Mouse (Mus musculus): ENCODE results near the gene Ccdc171. TPM values are rescaled to one million over a fixed set of nuclear protein-coding genes. Genes with fewer than 3 reads are reported as not detected.
"Not testable (repeated sequence)": the region's sequence is repeated elsewhere in the genome, so short reads cannot be mapped to it uniquely, and the experiment has no call there.

The Ccdc171 gene
- polyA plus RNA-seq, 1 experiment from 2014 or later = 3.8 TPM

DNA sequence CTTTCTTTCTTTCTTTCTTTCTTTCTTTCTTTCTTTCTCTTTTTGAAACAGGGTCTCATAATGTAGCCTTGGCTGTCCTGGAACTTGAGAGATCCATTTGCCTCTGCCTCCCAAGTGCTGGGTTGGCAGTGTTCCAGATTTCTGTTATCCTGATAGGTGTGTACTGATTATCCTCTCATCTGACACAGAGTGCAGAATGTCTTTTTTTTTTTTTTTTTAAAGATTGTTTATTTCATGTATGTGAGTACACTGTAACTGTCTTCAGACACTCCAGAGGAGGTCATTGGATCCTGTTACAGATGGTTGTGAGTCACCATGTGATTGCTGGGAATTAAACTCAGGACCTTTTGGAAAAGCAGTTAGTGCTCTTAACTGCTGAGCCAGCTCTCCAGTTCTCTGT lies 5.5 kb upstream of the Ccdc171 start:
- ATAC-seq (replicated peaks; ENCODE audit: extremely low read depth, insufficient read depth, low FRiP score) = no peak
- no peak overlapping the region for H3K9ac ChIP-seq (ENCODE audit: low read length)
- no peaks in the 10 kb centered on the region for H3K27me3 ChIP-seq (ENCODE audit: control insufficient read depth, insufficient read depth, low read length)
- H3K27ac ChIP-seq (ENCODE audit: low read length) = no peak overlapping the region
- no peak overlapping the region for H3K4me3 ChIP-seq (ENCODE audit: low read length)
- no peaks in the 10 kb centered on the region for H3K9me3 ChIP-seq (replicated peaks; ENCODE audit: control insufficient read depth, low read length)
- H3K4me1 ChIP-seq (ENCODE audit: control insufficient read depth, insufficient read depth, low read length) = peaks cover 3% of the 10 kb centered on the region; the same call in 1 of the 2 replicates
- no peak overlapping the region for H3K4me2 ChIP-seq (ENCODE audit: low read depth, low read length)
- H3K36me3 ChIP-seq (ENCODE audit: control insufficient read depth, insufficient read depth) = no peaks in the 10 kb centered on the region

DNA sequence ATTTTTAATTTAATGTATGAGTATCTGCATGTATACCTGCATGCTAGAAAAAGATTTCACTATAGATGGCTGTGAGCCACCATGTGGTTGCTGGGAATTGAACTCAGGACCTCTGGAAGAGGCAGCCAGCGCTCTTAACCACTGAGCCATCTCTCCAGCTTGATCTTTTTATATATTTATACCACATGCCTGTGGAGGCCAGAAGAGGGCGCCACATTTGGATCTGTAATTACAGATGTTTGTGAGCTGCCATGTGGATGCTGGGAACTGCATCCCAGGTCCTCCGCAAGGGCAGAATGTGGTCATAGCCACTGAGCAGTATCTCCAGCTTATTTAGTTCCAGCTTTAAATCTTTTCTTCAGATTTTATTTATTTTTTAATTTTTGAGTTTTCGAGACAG lies 5.0 kb upstream of the Ccdc171 start:
- Histone ChIP-seq H3K4me3 (ENCODE audit: low read length) (no peak overlapping the region), H3K27ac (ENCODE audit: low read length) (no peak overlapping the region), H3K9me3 (replicated peaks; ENCODE audit: control insufficient read depth, low read length) (no peaks in the 10 kb centered on the region), H3K9ac (ENCODE audit: low read length) (no peak overlapping the region), H3K4me2 (ENCODE audit: low read depth, low read length) (no peak overlapping the region), H3K27me3 (ENCODE audit: control insufficient read depth, insufficient read depth, low read length) (no peaks in the 10 kb centered on the region), H3K36me3 (ENCODE audit: control insufficient read depth, insufficient read depth) (no peaks in the 10 kb centered on the region), H3K4me1 (ENCODE audit: control insufficient read depth, insufficient read depth, low read length) (peaks cover 3% of the 10 kb centered on the region; the same call in 1 of the 2 replicates)
- ATAC-seq (replicated peaks; ENCODE audit: extremely low read depth, insufficient read depth, low FRiP score) = no peak
- 78% methylated on average over 4 of the region's 4 CpGs for WGBS

DNA sequence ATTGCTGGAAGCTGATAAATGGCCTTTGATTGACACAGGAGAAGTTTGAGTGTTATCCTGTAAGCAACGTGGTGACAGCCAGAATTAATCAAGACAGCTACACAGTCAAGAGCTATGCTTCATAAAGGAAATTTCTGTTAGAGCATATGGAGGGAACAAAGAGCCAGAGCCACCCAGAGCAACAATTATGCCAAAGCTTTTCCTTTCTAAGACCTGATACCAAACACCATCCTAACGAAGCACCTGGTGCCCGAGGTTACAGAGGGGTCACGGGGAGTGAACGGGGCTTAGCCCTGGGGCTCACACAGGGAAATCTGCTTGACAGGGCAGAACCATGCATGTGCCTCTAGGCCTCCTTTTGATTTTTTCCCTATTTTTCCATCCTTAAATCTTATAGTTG lies 3.3 kb upstream of the Ccdc171 start:
- Histone ChIP-seq H3K36me3 (ENCODE audit: control insufficient read depth, insufficient read depth) (no peaks in the 10 kb centered on the region), H3K4me3 (ENCODE audit: low read length) (no peak overlapping the region), H3K4me2 (ENCODE audit: low read depth, low read length) (no peak overlapping the region), H3K9me3 (replicated peaks; ENCODE audit: control insufficient read depth, low read length) (no peaks in the 10 kb centered on the region), H3K4me1 (ENCODE audit: control insufficient read depth, insufficient read depth, low read length) (peaks cover 7% of the 10 kb centered on the region; the same call in 1 of the 2 replicates), H3K27ac (ENCODE audit: low read length) (no peak overlapping the region), H3K9ac (ENCODE audit: low read length) (no peak overlapping the region), H3K27me3 (ENCODE audit: control insufficient read depth, insufficient read depth, low read length) (no peaks in the 10 kb centered on the region)
- no peak for ATAC-seq (replicated peaks; ENCODE audit: extremely low read depth, insufficient read depth, low FRiP score)
- 46% methylated on average over 5 of the region's 5 CpGs for WGBS

- peak overlapping the region; percentile 69 for H3K4me2 ChIP-seq (ENCODE audit: low read depth, low read length)
- ATAC-seq (replicated peaks; ENCODE audit: extremely low read depth, insufficient read depth, low FRiP score) = no peak
- peak overlapping the region; percentile 90 for H3K9ac ChIP-seq (ENCODE audit: low read length)
- peaks cover 4% of the 10 kb centered on the region; the same call in 1 of the 2 replicates for H3K9me3 ChIP-seq (replicated peaks; ENCODE audit: control insufficient read depth, low read length)
- WGBS = 12% methylated on average over 6 of the region's 6 CpGs
- no peaks in the 10 kb centered on the region for H3K36me3 ChIP-seq (ENCODE audit: control insufficient read depth, insufficient read depth)
- H3K4me3 ChIP-seq (ENCODE audit: low read length) = peak overlapping the region; percentile 91
- H3K27ac ChIP-seq (ENCODE audit: low read length) = peak overlapping the region; percentile 95
- peaks cover 7% of the 10 kb centered on the region; the same call in 1 of the 2 replicates for H3K4me1 ChIP-seq (ENCODE audit: control insufficient read depth, insufficient read depth, low read length)
- no peaks in the 10 kb centered on the region for H3K27me3 ChIP-seq (ENCODE audit: control insufficient read depth, insufficient read depth, low read length)
Measured at GRCm38 (mm10) chr4:83524456-83524842, 896 bp upstream of the Ccdc171 start.

DNA sequence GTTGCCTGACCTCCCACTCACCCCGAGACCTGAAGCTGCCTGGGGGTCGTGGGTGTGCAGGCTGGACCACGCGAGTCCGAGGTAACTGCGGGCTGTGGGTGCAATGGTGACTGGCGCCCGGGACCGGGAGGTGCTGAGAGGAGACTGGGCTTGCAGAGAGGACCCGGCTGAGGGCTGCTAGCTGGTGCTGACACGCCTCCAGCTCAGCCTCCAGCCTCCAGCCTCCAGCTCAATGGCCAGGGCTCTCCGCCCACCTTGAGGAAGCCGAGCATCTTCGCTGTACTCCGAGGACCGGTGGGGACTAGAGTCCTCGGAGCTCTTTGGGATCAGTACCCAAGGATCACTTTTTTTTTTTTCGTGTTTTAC lies 328 bp downstream of the Ccdc171 start:
- WGBS = under 1% methylated on average over 18 of the region's 18 CpGs
- H3K36me3 ChIP-seq (ENCODE audit: control insufficient read depth, insufficient read depth) = no peaks in the 10 kb centered on the region
- no peaks in the 10 kb centered on the region for H3K27me3 ChIP-seq (ENCODE audit: control insufficient read depth, insufficient read depth, low read length)
- H3K4me1 ChIP-seq (ENCODE audit: control insufficient read depth, insufficient read depth, low read length) = peaks cover 7% of the 10 kb centered on the region; the same call in 1 of the 2 replicates
- peaks cover 4% of the 10 kb centered on the region; the same call in 1 of the 2 replicates for H3K9me3 ChIP-seq (replicated peaks; ENCODE audit: control insufficient read depth, low read length)
- H3K4me3 ChIP-seq (ENCODE audit: low read length) = peak overlapping the region; percentile 91
- H3K9ac ChIP-seq (ENCODE audit: low read length) = peak overlapping the region; percentile 90
- peak overlapping the region; percentile 93 for H3K4me2 ChIP-seq (ENCODE audit: low read depth, low read length)
- ATAC-seq (replicated peaks; ENCODE audit: extremely low read depth, insufficient read depth, low FRiP score) = peak; percentile 57
- peak overlapping the region; percentile 88 for H3K27ac ChIP-seq (ENCODE audit: low read length)

DNA sequence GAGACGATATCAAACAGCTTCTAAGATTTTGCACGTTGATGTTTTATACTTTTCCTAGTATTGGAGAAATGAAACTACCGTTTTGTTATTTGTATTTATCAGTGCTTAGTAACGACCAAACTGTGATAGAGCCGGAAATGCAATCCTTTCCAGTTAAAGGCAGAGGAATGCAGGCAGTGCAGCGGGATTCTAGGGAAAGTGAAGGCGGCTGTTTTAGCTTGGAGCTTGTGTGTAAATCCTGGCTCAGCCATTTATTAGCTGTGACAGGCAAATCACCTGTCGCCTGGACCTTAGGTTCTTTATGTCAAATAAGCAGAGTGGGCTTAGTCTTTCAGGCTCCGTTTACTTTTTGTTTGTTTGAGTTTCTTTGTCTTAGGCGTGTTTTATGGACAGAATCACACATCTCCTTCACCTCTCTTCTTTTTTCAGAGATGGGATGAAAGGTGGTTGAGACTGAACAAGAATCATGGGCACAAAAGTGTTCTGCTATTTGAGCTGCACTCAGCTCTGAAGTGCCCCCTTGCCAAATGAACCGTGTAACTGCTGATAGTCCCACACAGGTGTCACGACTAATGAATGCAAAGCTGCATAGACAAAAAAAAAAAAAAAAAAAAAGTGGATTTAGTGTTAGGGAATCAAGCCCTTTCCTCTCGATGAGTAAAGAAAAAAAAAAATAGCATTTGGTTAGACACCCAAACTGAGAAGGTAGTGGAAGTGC lies 1.1 kb downstream of the Ccdc171 start:
- H3K9ac ChIP-seq (ENCODE audit: low read length) = peak overlapping the region; percentile 90
- H3K4me1 ChIP-seq (ENCODE audit: control insufficient read depth, insufficient read depth, low read length) = peaks cover 7% of the 10 kb centered on the region; the same call in 1 of the 2 replicates
- H3K27ac ChIP-seq (ENCODE audit: low read length) = peak overlapping the region; percentile 29; the same call in 1 of the 2 replicates
- H3K36me3 ChIP-seq (ENCODE audit: control insufficient read depth, insufficient read depth) = no peaks in the 10 kb centered on the region
- H3K27me3 ChIP-seq (ENCODE audit: control insufficient read depth, insufficient read depth, low read length) = no peaks in the 10 kb centered on the region
- peak overlapping the region; percentile 91 for H3K4me3 ChIP-seq (ENCODE audit: low read length)
- WGBS = 12% methylated on average over 13 of the region's 13 CpGs
- no peak for ATAC-seq (replicated peaks; ENCODE audit: extremely low read depth, insufficient read depth, low FRiP score)
- peaks cover 4% of the 10 kb centered on the region; the same call in 1 of the 2 replicates for H3K9me3 ChIP-seq (replicated peaks; ENCODE audit: control insufficient read depth, low read length)
- peak overlapping the region; percentile 93 for H3K4me2 ChIP-seq (ENCODE audit: low read depth, low read length)

- peaks cover 7% of the 10 kb centered on the region; the same call in 1 of the 2 replicates for H3K4me1 ChIP-seq (ENCODE audit: control insufficient read depth, insufficient read depth, low read length)
- 61% methylated on average over 6 of the region's 6 CpGs for WGBS
- H3K27ac ChIP-seq (ENCODE audit: low read length) = no peak overlapping the region
- H3K9ac ChIP-seq (ENCODE audit: low read length) = no peak overlapping the region
- H3K9me3 ChIP-seq (replicated peaks; ENCODE audit: control insufficient read depth, low read length) = peaks cover 4% of the 10 kb centered on the region; the same call in 1 of the 2 replicates
- no peaks in the 10 kb centered on the region for H3K36me3 ChIP-seq (ENCODE audit: control insufficient read depth, insufficient read depth)
- H3K4me3 ChIP-seq (ENCODE audit: low read length) = no peak overlapping the region
- no peak overlapping the region; the same call in 1 of the 2 replicates for H3K4me2 ChIP-seq (ENCODE audit: low read depth, low read length)
- H3K27me3 ChIP-seq (ENCODE audit: control insufficient read depth, insufficient read depth, low read length) = no peaks in the 10 kb centered on the region
- ATAC-seq (replicated peaks; ENCODE audit: extremely low read depth, insufficient read depth, low FRiP score) = no peak
Measured at GRCm38 (mm10) chr4:83526988-83527334, 1.6 kb downstream of the Ccdc171 start.

GRCm38 (mm10) chr4:83527921-83528320 lies 2.6 kb downstream of the Ccdc171 start:
- Histone ChIP-seq H3K27me3 (ENCODE audit: control insufficient read depth, insufficient read depth, low read length) (no peaks in the 10 kb centered on the region), H3K27ac (ENCODE audit: low read length) (no peak overlapping the region), H3K4me1 (ENCODE audit: control insufficient read depth, insufficient read depth, low read length) (peaks cover 7% of the 10 kb centered on the region; the same call in 1 of the 2 replicates), H3K4me2 (ENCODE audit: low read depth, low read length) (no peak overlapping the region), H3K36me3 (ENCODE audit: control insufficient read depth, insufficient read depth) (no peaks in the 10 kb centered on the region), H3K9me3 (replicated peaks; ENCODE audit: control insufficient read depth, low read length) (peaks cover 4% of the 10 kb centered on the region; the same call in 1 of the 2 replicates), H3K4me3 (ENCODE audit: low read length) (no peak overlapping the region), H3K9ac (ENCODE audit: low read length) (no peak overlapping the region)
- no peak for ATAC-seq (replicated peaks; ENCODE audit: extremely low read depth, insufficient read depth, low FRiP score)

DNA sequence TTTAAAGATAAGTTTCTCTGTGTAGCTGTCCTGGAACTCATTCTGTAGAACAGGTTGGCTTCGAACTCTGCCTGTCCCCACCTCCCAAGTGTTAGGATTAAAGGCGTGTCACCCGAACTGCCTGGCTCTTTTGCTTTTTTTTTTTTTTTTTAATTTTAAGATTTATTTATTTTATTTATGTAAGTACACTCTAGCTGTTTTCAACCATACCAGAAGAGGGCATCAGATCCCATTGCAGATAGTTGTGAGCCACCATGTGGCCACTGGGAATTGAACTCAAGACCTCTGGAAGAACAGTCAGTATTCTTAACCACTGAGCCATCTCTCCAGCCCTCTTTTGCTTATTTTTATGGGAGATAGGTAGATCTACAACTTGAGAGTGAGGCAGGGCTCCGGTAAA lies 4.7 kb downstream of the Ccdc171 start:
- not testable (repeated sequence) for ATAC-seq (replicated peaks; ENCODE audit: extremely low read depth, insufficient read depth, low FRiP score); H3K4me2 ChIP-seq (ENCODE audit: low read depth, low read length); H3K9me3 ChIP-seq (replicated peaks; ENCODE audit: control insufficient read depth, low read length); H3K27me3 ChIP-seq (ENCODE audit: control insufficient read depth, insufficient read depth, low read length); H3K4me3 ChIP-seq (ENCODE audit: low read length); H3K4me1 ChIP-seq (ENCODE audit: control insufficient read depth, insufficient read depth, low read length); H3K9ac ChIP-seq (ENCODE audit: low read length); H3K27ac ChIP-seq (ENCODE audit: low read length); H3K36me3 ChIP-seq (ENCODE audit: control insufficient read depth, insufficient read depth)
- 94% methylated on average over 4 of the region's 4 CpGs for WGBS

Data from heart, embryonic 16.5 days (tissue).